Mouse (Mus musculus): ENCODE measurements around the gene Got1.

- no peak for TF ChIP-seq CTCF (IDR thresholded peaks at IDR 0.05; ENCODE audit: low read depth)
- TF ChIP-seq EP300 (IDR thresholded peaks at IDR 0.05; ENCODE audit: low read depth), result no peak
Measured at GRCm38 (mm10) chr19:43502630-43503029, 21.8 kb downstream of the Got1 start.

All from heart, postnatal 0 days (tissue).